Mouse (Mus musculus) olfactory bulb, adult 2 months (tissue): ENCODE measurements around the gene Nfatc2.

Experiments
- CTCF ChIP-seq: fragments of 200-500 bp; IDR thresholded peaks from 2 replicates; pipeline ENCODE4 v1.5.1; 2012; ENCODE audit warnings: low read depth, mild to moderate bottlenecking, low read length, moderate library complexity; ENCODE audit not compliant: insufficient read depth
- POLR2A ChIP-seq: fragments of 200-500 bp; IDR thresholded peaks from 2 replicates; pipeline ENCODE4 v1.6.1; 2012; ENCODE audit warnings: mild to moderate bottlenecking, low read depth, low read length, moderate library complexity; ENCODE audit not compliant: insufficient read depth

DNA sequence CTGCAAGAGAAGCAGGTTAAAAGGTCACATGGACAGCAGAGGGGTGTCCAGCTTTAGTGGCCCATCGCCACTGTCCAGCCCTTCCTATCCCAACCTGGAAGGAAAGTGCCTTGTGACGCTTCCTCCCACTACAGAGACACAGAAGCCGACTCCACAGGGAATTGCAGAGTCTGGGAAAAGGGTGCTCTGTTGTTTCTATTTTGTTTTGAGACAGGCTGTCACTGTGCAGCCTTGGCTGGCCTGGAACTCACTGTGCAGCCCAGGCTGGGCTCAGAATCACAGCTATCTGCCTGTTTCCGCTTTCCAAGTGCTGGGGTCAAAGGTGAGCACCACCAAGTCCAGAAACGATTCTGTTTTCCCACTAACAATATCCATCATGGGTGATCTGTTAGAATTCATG lies 167.3 kb downstream of the Nfatc2 start:
- TF ChIP-seq CTCF (no peak), POLR2A (no peak)
